Mouse (Mus musculus) limb, embryonic 10.5 days (tissue): ENCODE results near the gene 9030025P20Rik. TPM values are rescaled to one million over a fixed set of nuclear protein-coding genes. Genes with fewer than 3 reads are reported as not detected.
"Not testable (repeated sequence)": the region's sequence is repeated elsewhere in the genome, so short reads cannot be mapped to it uniquely, and the experiment has no call there.

Source experiments
- DNase-seq: peaks from one replicate; pipeline ENCODE4 v3.0.0-alpha.2; 2017; ENCODE audit warnings: low spot score
- H3K27ac ChIP-seq: fragments of 300-500 bp; sonication (generic); 2 replicates; pipeline ENCODE4 v1.5.1; 2016; ENCODE audit warnings: mild to moderate bottlenecking
- H3K27me3 ChIP-seq: fragments of 300-500 bp; sonication (generic); 2 replicates; pipeline ENCODE4 v1.6.1; 2016; ENCODE audit warnings: low read depth, mild to moderate bottlenecking; ENCODE audit not compliant: poor library complexity, severe bottlenecking
- H3K36me3 ChIP-seq: fragments of 300-500 bp; sonication (generic); 2 replicates; pipeline ENCODE4 v1.6.1; 2016; ENCODE audit warnings: mild to moderate bottlenecking, moderate library complexity
- H3K4me1 ChIP-seq: fragments of 300-500 bp; sonication (generic); 2 replicates; pipeline ENCODE4 v1.6.1; 2016
- H3K4me3 ChIP-seq: fragments of 300-500 bp; sonication (generic); 2 replicates; pipeline ENCODE4 v1.5.1; 2016; ENCODE audit warnings: mild to moderate bottlenecking, moderate library complexity
- H3K9me3 ChIP-seq: fragments of 300-500 bp; sonication (generic); replicated peaks from 2 replicates; pipeline ENCODE4 v1.6.1; 2016; ENCODE audit warnings: mild to moderate bottlenecking
- WGBS: fragments of 180-500 bp; shearing (Covaris S2); methylation state at CpG from one replicate; pipeline ENCODE4 v1.1.7; 2016; 5-methylcytosine and 5-hydroxymethylcytosine counted together
- polyA plus RNA-seq: library from polyadenylated mRNA; unstranded; fragments of >200 nt; fragmentation: Nextera tagmentation; extraction: Ambion mirVana; gene quantifications from 2 replicates; pipeline ENCODE4 v1.2.1, GENCODE M21; 2016

9030025P20Rik gene
- polyA plus RNA-seq, 1 experiment from 2014 or later: 11.1 TPM

- not testable (repeated sequence) for H3K36me3 ChIP-seq, H3K4me1 ChIP-seq, H3K4me3 ChIP-seq, H3K27me3 ChIP-seq, H3K9me3 ChIP-seq, H3K27ac ChIP-seq, DNase-seq
- WGBS: no CpG with 5 or more reads among the region's 3 CpGs
Measured at GRCm38 (mm10) chr17:15009088-15009487, 30.8 kb downstream of the 9030025P20Rik start.

DNA sequence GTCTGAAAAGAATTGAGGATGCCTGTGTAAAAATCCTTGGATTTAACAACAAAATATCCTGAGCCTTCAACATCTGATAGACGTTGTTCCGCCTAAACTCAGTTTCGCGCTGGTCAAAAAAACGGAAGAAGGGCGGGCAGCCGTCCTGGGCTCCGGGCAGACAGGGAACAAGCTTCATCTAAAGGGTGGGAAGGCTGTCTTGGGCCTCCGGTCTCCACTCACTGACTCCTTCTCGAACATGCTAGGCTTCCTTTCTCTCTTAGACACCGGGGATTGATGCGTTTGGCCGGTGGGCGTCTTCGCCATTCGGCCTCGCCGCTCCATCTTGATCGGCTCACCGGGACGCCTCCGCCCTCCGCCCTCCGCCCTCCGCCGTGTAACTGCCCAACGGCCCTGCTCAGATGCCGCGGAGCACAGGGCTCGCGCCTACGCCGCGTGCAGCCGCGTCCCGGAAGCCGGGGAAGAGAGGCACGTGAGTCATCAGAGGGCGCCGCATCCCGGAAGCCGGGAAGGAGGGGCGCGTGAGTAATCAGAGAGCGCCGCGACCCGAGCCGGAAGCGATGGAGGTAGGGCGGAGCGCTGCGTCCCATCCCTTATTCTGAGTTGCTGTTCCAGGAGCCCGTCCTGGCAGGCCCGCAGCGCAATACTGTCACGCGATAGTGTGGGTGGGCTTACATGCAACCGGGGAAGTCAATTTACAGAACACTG, 31.6 kb downstream of the 9030025P20Rik start, which contains the start of gene Gm3435:
Gene Gm3435 (plus strand): TSS at position 471 of the 708 bp plus-strand sequence.
- not testable (repeated sequence) for H3K27ac ChIP-seq, H3K36me3 ChIP-seq, H3K4me1 ChIP-seq, H3K27me3 ChIP-seq, H3K4me3 ChIP-seq, DNase-seq, H3K9me3 ChIP-seq
- no CpG with 5 or more reads among the region's 60 CpGs for WGBS

GRCm38 (mm10) chr17:15021503-15022220, 43.4 kb downstream of the 9030025P20Rik start:
- H3K27ac ChIP-seq, H3K4me1 ChIP-seq, H3K9me3 ChIP-seq, H3K27me3 ChIP-seq, H3K36me3 ChIP-seq, DNase-seq, H3K4me3 ChIP-seq: not testable (repeated sequence)
- WGBS: 90% methylated on average over 3 of the region's 3 CpGs

DNA sequence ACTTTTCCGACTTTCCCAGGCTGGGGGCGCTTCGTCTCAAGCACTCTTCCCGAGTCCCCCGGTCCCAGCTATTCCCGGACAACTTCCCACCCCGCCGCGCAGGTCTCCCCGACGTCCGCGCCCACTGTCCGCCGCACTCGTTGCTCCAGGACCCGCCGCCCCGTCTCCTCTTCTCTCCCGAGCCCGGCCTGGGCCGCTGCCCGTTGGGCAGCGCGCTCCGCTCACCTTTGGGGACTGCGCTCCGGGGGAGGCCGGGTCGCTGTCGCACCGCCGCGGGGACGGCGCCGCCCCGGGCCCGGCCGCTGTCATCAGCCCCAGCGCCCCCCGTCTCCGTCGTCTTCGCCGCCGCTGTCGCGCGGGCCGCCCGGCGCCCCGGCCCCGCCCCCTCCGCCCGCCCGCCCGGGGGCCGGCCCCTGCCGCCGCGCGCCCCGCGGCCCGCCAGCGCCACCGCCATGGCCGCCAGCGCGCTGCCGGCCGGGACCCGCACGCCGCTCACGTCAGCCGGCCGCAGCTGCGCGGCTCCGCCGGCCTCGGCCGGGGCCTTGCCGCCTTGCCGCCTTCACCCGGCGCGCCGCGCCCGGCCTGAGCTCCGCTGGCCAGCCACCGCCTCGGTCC, 45.7 kb downstream of the 9030025P20Rik start:
- not testable (repeated sequence) for H3K27me3 ChIP-seq, DNase-seq, H3K36me3 ChIP-seq, H3K4me1 ChIP-seq, H3K9me3 ChIP-seq, H3K4me3 ChIP-seq, H3K27ac ChIP-seq
- WGBS: no CpG with 5 or more reads among the region's 97 CpGs

GRCm38 (mm10) chr17:15024502-15025193, 46.4 kb downstream of the 9030025P20Rik start:
- no CpG with 5 or more reads among the region's 48 CpGs for WGBS
- not testable (repeated sequence) for H3K9me3 ChIP-seq, DNase-seq, H3K4me3 ChIP-seq, H3K4me1 ChIP-seq, H3K27me3 ChIP-seq, H3K36me3 ChIP-seq, H3K27ac ChIP-seq

DNA sequence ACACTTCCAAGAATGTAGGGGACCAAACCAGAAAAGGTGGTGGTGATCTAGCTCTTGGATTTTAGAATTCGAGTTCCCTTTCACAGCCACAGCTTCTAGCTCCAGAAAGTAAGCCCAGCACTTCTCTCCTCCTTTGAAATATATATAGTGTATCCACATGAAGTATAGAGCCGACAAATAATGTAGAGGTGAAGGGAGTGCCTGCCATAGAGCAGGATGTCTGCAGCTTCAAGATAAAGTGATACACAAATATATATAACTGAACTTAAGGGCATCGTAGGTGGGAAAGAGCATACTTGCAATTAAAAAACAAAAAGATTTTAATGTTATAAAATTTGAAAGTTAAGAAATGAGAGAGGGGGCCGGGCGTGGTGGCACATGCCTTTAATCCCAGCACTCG, 47.2 kb downstream of the 9030025P20Rik start:
- not testable (repeated sequence) for H3K27me3 ChIP-seq, DNase-seq, H3K36me3 ChIP-seq, H3K27ac ChIP-seq, H3K4me1 ChIP-seq, H3K9me3 ChIP-seq, H3K4me3 ChIP-seq
- no CpG with 5 or more reads among the region's 6 CpGs for WGBS

GRCm38 (mm10) chr17:15031414-15031813, 53.1 kb downstream of the 9030025P20Rik start:
- H3K4me1 ChIP-seq, H3K27me3 ChIP-seq, H3K36me3 ChIP-seq, H3K9me3 ChIP-seq, DNase-seq, H3K4me3 ChIP-seq, H3K27ac ChIP-seq: not testable (repeated sequence)
- no CpG with 5 or more reads among the region's 4 CpGs for WGBS

- no CpG with 5 or more reads among the region's 3 CpGs for WGBS
- not testable (repeated sequence) for H3K4me3 ChIP-seq, H3K27ac ChIP-seq, DNase-seq, H3K27me3 ChIP-seq, H3K9me3 ChIP-seq, H3K4me1 ChIP-seq, H3K36me3 ChIP-seq
Measured at GRCm38 (mm10) chr17:15040455-15040854, 62.2 kb downstream of the 9030025P20Rik start.

Other genes starting within 250 kb of the 9030025P20Rik start
- 3.4 and 5.0 TPM in 2 replicates for gene Wdr27, start 35.3 kb upstream of the 9030025P20Rik start, polyA plus RNA-seq
- 21.3 and 25.4 TPM in 2 replicates for gene 1600012H06Rik, start 35.3 kb upstream of the 9030025P20Rik start, polyA plus RNA-seq
- 31.0 and 32.2 TPM in 2 replicates for gene Phf10, start 17.2 kb upstream of the 9030025P20Rik start, polyA plus RNA-seq
- 0.31 and 0.78 TPM in 2 replicates for gene Gm3417, start 322 bp downstream of the 9030025P20Rik start, polyA plus RNA-seq
- gene Gm3435, start 31.7 kb downstream of the 9030025P20Rik start, polyA plus RNA-seq: 4.8 and 4.9 TPM in 2 replicates
- 76.1 and 100.0 TPM in 2 replicates for gene Ermard, start 62.7 kb downstream of the 9030025P20Rik start, polyA plus RNA-seq
- 1.5 TPM in 1 of 2 replicates, not detected in the other for gene Tcte3, start 63.0 kb downstream of the 9030025P20Rik start, polyA plus RNA-seq
- 3.7 and 3.9 TPM in 2 replicates for gene Gm3448, start 63.1 kb downstream of the 9030025P20Rik start, polyA plus RNA-seq